Mouse (Mus musculus): ENCODE data around the gene Fastk.

DNA sequence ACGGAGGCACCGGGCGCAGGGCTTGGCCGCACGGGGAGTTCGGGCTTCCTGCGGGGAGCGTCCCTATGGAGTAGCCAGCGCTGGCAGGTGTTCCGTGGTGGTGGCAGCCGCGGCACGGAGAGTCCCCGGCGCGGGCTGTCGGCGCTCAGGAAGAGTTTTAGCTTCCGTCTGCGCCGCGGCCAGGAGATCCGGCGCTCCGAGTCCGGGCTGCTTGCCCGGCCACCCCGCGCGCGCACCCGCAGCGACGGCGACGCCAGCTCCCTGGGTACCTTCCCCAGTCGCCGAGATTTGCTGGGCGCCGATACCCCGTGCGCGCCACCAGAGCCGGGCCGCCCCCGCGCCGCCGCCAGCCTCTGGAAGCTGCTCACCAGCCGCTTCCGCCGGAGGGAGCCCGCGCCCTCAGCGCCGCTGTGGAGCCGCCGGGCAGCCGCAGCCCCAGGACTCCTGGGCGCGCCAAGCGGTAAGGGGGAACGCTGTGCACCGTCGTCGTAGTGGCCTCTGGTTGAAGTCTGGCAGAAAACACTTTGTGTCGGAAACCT is 29.7 kb upstream of the Fastk start:
- TF ChIP-seq CTCF (IDR thresholded peaks at IDR 0.05; ENCODE audit: low read depth): peak; percentile 39
- TF ChIP-seq EP300 (optimal IDR thresholded peaks at IDR 0.05): no peak
